Mouse (Mus musculus) kidney, embryonic 15.5 days (tissue): ENCODE measurements around the gene Bcl11a. TPM values are rescaled to one million over a fixed set of nuclear protein-coding genes. Genes with fewer than 3 reads are reported as not detected.

Source experiments
- ATAC-seq: fragments of 200-750 bp; cut with Nextera tagmentation; replicated peaks from 2 replicates; pipeline ENCODE4 v1.8.0; 2017; ENCODE audit warnings: moderate TSS enrichment; ENCODE audit not compliant: low FRiP score
- H3K27ac ChIP-seq: fragments of 300-500 bp; sonication (generic); 2 replicates; pipeline ENCODE4 v1.5.1; 2015; ENCODE audit warnings: mild to moderate bottlenecking, inconsistent platforms
- H3K27me3 ChIP-seq: fragments of 300-500 bp; sonication (generic); 2 replicates; pipeline ENCODE4 v1.6.1; 2015; ENCODE audit warnings: inconsistent platforms
- H3K36me3 ChIP-seq: fragments of 300-500 bp; sonication (generic); 2 replicates; pipeline ENCODE4 v1.6.1; 2015; ENCODE audit warnings: inconsistent platforms
- H3K4me1 ChIP-seq: fragments of 300-500 bp; sonication (generic); 2 replicates; pipeline ENCODE4 v1.6.1; 2015; ENCODE audit warnings: inconsistent platforms
- H3K4me2 ChIP-seq: fragments of 300-500 bp; sonication (generic); 2 replicates; pipeline ENCODE4 v1.6.1; 2015; ENCODE audit warnings: moderate library complexity, mild to moderate bottlenecking, inconsistent platforms
- H3K4me3 ChIP-seq: fragments of 300-500 bp; sonication (generic); replicated peaks from 2 replicates; pipeline ENCODE4 v1.5.1; 2015; ENCODE audit warnings: mild to moderate bottlenecking, inconsistent platforms
- H3K9ac ChIP-seq: fragments of 300-500 bp; sonication (generic); 2 replicates; pipeline ENCODE4 v1.6.1; 2015; ENCODE audit warnings: mild to moderate bottlenecking, inconsistent platforms
- H3K9me3 ChIP-seq: fragments of 300-500 bp; sonication (generic); replicated peaks from 2 replicates; pipeline ENCODE4 v1.6.1; 2016; ENCODE audit warnings: inconsistent platforms
- WGBS: fragments of 180-500 bp; shearing (Covaris S2); methylation state at CpG from one replicate; pipeline ENCODE4 v1.1.7; 2015; ENCODE audit warnings: mixed read lengths; 5-methylcytosine and 5-hydroxymethylcytosine counted together
- polyA plus RNA-seq: library from polyadenylated mRNA; unstranded; fragments of >200 nt; fragmentation: Nextera tagmentation; extraction: Ambion mirVana; gene quantifications from 2 replicates; pipeline ENCODE4 v1.2.1, GENCODE M21; 2015

Bcl11a gene
- polyA plus RNA-seq, 1 experiment from 2014 or later, result 3.6 TPM

DNA sequence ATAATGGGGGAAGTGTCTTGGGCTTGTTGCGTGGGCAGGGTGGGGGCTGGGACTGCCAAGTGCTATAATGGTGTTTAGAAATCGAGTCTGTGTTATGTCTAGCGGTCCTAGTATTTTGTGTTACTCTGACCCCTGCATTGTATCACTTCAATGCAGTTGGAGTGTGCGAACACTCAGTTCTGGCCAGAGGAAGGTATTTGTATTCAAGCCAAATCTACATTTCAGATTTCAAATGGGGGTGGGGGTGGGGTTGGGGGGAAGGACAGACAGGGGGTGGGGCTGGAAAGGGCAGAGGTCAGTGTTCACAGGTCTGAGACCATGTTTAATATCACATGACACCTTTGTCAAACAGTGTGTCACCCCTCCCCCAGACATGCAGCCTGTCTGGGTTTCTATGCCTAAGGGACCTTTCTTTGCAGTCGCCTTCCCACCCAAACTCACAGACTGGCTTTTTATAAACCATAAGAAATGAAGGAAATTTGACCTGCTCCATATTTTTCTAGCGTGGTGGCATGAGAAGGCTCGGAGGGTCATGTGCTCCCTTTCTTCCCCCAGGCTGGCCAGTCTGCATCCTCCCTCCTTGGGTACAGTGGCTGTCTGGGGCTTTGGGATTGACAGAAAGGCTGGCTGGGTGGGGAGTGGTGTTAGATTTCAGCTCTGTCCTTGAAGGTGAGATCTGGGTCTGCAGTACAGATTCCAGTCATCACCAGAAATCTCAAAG, 124.9 kb downstream of the Bcl11a start:
- H3K36me3 ChIP-seq, result no peaks in the 10 kb centered on the region
- H3K4me3 ChIP-seq, result no peak overlapping the region
- H3K9me3 ChIP-seq, result no peaks in the 10 kb centered on the region
- H3K9ac ChIP-seq, result no peak overlapping the region
- WGBS, result 32% methylated on average over 7 of the region's 7 CpGs
- peaks cover 25% of the 10 kb centered on the region for H3K4me1 ChIP-seq
- 0 out of 2 replicates have a peak, but pooled peaks have one; percentile 46 for ATAC-seq
- H3K4me2 ChIP-seq, result no peak overlapping the region
- peaks cover 16% of the 10 kb centered on the region for H3K27me3 ChIP-seq
- no peak overlapping the region for H3K27ac ChIP-seq

DNA sequence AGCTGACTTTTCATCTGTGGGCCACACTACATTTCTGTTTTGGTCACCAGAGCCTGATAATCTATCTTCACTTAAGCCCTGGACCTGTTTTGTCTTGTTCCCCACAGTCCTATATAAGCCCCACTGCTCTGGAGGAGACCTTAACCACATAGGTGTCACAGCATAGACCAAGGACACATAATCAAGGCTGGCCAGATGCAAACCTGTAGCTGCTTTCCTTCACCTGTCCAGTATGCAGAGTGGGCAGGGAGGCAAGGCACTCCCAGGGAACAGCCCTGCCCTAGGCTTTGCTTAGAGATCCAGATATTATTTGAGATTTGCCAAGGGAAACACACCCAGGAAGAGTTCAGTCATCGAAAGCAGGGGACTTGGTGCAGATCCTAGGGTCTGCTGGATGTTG, 125.6 kb downstream of the Bcl11a start:
- ATAC-seq, result 0 out of 2 replicates have a peak, but pooled peaks have one; percentile 27
- no peak overlapping the region for H3K4me3 ChIP-seq
- no peak overlapping the region for H3K27ac ChIP-seq
- 86% methylated on average over 1 of the region's 1 CpGs for WGBS
- no peak overlapping the region for H3K9ac ChIP-seq
- H3K36me3 ChIP-seq, result no peaks in the 10 kb centered on the region
- no peaks in the 10 kb centered on the region for H3K9me3 ChIP-seq
- peaks cover 10% of the 10 kb centered on the region for H3K27me3 ChIP-seq
- no peak overlapping the region for H3K4me2 ChIP-seq
- H3K4me1 ChIP-seq, result peaks cover 19% of the 10 kb centered on the region

DNA sequence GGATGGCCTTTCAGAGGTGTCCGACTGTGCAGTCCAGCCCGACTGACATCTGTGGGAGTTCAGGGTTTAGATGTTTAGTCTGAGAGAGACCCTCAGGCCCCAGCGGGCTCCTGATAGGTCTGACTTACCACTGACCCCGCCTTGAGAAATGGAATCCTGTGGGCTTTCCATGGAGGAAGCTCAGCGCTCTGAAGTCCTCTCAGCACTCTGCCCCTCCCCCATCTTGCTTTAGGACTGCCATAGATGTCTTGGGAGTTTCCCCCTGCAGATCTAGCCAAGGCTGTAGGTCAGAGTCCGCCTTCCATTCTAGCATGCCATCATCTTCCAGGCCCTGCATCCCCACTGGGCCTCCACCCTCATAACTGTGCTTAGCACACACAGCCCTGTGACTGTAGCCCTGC, 131.1 kb downstream of the Bcl11a start:
- H3K27ac ChIP-seq, result no peak overlapping the region
- peak; percentile 70 for ATAC-seq
- no peak overlapping the region for H3K4me3 ChIP-seq
- H3K4me2 ChIP-seq, result no peak overlapping the region
- no peaks in the 10 kb centered on the region for H3K9me3 ChIP-seq
- 33% methylated on average over 6 of the region's 6 CpGs for WGBS
- H3K27me3 ChIP-seq, result peaks cover 2% of the 10 kb centered on the region; the same call in 1 of the 2 replicates
- no peaks in the 10 kb centered on the region for H3K36me3 ChIP-seq
- peaks cover 6% of the 10 kb centered on the region for H3K4me1 ChIP-seq
- H3K9ac ChIP-seq, result no peak overlapping the region

DNA sequence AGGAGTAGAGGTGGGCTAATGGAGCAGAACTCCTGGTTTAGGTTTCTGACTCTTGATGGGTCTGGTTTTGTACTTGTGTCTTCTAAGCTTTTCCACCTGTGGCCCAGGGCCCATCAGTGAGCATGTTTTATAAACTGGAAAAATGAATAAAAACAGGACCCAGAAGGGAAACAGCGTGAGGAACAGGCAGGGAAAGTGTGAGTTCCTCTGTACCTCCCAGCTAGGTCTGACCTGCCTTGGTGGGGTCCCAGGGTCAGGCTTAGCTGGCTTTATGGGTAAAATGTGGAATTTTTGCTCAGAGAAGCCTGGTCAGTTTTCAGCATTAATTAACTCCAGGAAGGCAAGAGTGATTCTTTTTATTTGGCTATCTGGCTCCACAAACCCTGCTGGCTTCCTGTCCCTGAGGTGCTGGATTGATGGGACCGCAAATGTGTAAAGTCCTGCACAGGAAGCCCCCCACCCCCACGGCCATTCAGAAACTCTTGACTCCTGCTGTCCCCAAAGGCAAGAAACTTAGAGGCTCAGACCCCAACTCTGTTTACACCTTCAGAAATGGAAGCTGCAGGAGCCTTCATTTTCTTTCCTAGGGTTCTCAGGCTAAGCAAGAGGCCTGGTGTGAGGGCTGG, 136.8 kb downstream of the Bcl11a start:
- H3K4me3 ChIP-seq, result no peak overlapping the region
- H3K27me3 ChIP-seq, result no peaks in the 10 kb centered on the region
- H3K4me2 ChIP-seq, result no peak overlapping the region
- no peak overlapping the region for H3K9ac ChIP-seq
- no peak overlapping the region for H3K27ac ChIP-seq
- no peaks in the 10 kb centered on the region for H3K36me3 ChIP-seq
- no peak for ATAC-seq
- H3K9me3 ChIP-seq, result no peaks in the 10 kb centered on the region
- peaks cover 4% of the 10 kb centered on the region; the same call in 1 of the 2 replicates for H3K4me1 ChIP-seq
- WGBS, result 34% methylated on average over 3 of the region's 3 CpGs

DNA sequence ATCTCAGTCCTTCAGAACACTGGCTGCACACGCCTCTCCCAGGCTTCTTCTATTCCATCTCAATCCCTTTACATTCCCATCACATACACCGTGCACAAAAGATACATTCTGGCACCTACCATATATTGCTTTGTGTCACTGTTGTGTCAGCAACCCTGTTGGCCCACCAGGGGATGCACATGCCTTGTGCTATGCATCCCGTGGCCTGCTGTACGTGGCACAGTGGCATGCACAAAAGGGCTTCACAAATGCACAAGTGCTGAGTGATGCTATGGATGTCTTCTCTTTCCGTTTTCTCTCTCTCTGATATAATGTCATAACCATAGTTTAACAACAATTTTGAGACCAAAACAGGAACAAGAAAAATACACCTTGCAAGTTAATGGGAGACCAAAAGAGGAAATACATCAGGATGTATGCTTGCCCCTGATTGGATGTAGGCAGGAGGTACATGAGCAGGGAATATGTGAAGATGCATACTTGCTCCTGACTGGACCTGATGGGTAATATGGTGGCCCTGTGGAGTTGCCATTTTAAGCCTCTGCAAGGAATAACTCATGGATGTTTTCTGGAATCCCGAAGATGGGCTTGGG, 140.0 kb downstream of the Bcl11a start:
- Histone ChIP-seq H3K27ac (no peak overlapping the region), H3K4me1 (peaks cover 4% of the 10 kb centered on the region; the same call in 1 of the 2 replicates), H3K4me2 (no peak overlapping the region), H3K4me3 (no peak overlapping the region), H3K27me3 (no peaks in the 10 kb centered on the region), H3K9me3 (no peaks in the 10 kb centered on the region), H3K9ac (no peak overlapping the region), H3K36me3 (no peaks in the 10 kb centered on the region)
- no peak for ATAC-seq
- WGBS, result 89% methylated on average over 6 of the region's 6 CpGs

DNA sequence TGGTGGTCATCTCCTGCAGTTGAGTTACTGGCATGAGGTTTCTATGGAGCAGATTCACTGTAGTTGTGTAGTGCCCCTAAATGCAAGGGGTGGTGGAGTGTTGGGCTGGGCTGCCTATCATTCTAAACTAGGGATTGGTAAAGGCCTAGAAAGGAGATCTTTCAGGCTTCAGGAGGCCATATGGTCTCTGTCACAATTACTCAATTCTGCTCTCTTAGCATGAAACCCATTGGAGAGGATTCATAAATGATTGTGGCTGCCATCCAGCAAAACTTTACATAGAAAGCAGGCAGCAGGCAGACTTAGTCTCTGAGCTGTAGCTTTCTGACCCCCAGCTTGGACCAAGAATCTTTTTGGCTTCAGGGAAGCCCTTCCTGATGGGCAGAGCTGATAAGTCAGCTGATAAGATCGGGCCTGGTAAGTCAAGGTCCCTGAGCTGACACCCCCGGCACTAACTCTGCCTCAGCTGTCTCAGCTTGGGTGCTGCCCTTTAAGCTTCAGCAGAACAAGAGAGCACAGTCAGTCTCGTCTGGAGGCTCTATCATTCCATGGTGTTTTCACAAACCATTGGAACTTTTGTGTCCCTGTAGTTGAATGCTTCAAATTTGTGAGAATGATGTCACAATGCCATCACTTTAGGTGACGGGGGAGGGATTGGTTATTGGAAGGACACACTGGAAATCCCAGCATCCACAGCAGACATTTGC, 143.9 kb downstream of the Bcl11a start:
- H3K4me3 ChIP-seq, result no peak overlapping the region
- ATAC-seq, result no peak
- no peak overlapping the region for H3K27ac ChIP-seq
- no peaks in the 10 kb centered on the region for H3K27me3 ChIP-seq
- H3K4me1 ChIP-seq, result no peaks in the 10 kb centered on the region
- no peaks in the 10 kb centered on the region for H3K36me3 ChIP-seq
- H3K9ac ChIP-seq, result no peak overlapping the region
- 71% methylated on average over 4 of the region's 4 CpGs for WGBS
- H3K9me3 ChIP-seq, result no peaks in the 10 kb centered on the region
- no peak overlapping the region for H3K4me2 ChIP-seq

Other genes starting within 250 kb of the Bcl11a start
- 14.3 and 14.4 TPM in 2 replicates for gene Papolg, start 182.8 kb upstream of the Bcl11a start, polyA plus RNA-seq
- not detected in 2 replicates for gene A830031A19Rik, start 3.0 kb upstream of the Bcl11a start, polyA plus RNA-seq